Mouse (Mus musculus) c-Kit-negative CD71-positive TER-119-positive erythroid progenitor cells, embryonic 14.5 days (primary cell): ENCODE data around the gene Gucd1.

ENCODE experiments used
- DNase-seq: peaks from one replicate; pipeline ENCODE4 v3.0.0-alpha.2; 2013; ENCODE audit warnings: low read depth, low spot score

Gucd1 gene

DNA sequence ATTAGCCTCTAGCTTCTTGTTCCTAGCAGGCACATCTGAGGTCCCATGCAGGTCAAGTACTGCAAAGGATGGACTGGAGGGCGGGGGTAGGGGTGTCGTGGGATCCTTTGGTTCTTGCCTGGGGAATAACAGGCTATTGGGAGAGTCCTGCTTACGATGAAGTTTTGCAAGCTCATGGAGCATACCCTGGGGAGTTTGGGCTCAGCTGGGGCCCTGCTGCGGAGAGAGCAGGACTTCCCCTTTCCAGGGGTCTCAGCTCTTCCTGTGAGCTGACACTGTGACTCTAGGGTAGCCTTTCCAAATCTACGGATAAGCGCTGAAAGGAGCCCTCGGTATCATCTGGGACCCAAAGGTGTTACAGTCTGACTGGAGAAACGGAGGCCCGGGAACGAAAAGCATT, 193.4 kb downstream of the Gucd1 start:
- DNase-seq, result no peak

DNA sequence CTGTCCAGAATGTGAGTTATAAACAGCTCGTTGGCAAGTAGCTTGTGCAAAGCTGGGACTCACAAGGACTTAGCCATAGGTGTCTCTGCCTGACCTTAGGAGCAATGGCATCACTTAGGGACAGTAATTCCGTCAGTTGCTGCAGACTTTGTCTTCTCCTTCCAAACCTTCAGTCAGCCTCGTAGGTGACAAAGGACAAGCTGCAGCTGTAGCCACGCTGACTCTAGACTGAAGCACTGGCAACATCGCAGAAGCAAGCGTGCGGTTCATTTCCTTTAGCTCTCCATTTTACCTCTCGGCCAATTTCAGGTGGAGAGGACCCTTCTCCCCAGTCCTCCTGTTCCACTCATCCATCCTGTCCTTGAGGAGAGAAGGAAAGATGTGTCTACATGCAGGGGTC, 193.8 kb downstream of the Gucd1 start:
- no peak for DNase-seq

DNA sequence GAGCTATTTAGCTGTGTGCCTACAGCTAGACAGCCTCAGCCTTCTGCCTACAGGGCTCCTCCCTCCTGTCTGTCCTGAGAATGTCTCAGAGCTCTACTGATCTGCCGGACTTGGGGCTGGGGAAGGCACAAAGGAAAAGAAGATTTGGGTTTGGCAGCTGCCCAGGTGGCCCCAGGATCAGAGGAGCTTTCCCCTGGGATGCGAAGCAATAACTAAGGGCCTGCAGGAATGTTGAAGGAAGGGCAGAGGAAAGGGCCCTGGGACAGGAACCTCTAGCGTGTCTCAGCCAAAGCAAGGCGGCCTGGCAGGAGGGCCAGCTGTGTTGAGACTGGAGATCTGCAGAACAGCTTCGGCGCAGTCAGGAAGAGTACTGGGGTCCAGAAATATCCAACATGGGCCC, 194.8 kb downstream of the Gucd1 start:
- no peak for DNase-seq

DNA sequence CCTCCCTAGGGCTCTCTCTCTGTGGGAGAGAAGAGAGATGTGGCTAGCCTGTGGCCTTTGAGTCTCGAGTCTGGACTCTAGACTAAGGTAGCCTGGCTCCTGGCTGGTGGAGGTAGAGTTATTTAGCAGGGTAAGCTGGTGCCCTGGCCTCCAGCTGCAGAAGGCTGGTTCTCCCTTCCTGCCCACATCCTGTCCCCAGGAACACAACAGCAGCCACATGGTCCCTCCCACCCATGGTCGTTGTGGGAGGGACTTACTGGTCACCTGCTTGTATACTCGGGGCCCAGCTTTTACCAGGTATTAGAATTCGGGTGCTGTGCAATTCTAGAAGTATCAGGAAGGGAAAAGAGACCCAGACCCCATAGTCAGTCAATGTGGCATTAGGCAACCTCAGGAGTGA, 197.5 kb downstream of the Gucd1 start:
- no peak for DNase-seq

DNA sequence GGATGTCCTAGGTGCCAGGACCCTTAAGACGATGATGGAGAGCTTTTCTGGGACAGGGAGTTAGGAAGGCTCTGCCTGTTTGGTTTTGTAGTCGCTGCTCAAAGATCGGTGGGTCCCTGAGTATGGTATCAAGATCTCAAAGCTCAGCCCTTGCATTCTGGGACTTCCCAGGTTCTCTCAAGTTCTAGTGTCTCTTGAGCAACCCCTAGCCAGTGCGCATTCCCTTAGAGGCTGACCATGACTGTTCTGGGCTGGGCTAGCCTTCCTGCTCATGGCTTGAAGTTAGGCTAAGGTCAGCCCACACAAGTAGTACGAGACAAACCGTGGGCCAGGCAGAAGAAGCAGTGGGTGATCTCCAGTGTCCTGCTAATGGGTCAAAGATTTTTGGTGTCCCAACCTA, 199.6 kb downstream of the Gucd1 start:
- DNase-seq, result no peak

DNA sequence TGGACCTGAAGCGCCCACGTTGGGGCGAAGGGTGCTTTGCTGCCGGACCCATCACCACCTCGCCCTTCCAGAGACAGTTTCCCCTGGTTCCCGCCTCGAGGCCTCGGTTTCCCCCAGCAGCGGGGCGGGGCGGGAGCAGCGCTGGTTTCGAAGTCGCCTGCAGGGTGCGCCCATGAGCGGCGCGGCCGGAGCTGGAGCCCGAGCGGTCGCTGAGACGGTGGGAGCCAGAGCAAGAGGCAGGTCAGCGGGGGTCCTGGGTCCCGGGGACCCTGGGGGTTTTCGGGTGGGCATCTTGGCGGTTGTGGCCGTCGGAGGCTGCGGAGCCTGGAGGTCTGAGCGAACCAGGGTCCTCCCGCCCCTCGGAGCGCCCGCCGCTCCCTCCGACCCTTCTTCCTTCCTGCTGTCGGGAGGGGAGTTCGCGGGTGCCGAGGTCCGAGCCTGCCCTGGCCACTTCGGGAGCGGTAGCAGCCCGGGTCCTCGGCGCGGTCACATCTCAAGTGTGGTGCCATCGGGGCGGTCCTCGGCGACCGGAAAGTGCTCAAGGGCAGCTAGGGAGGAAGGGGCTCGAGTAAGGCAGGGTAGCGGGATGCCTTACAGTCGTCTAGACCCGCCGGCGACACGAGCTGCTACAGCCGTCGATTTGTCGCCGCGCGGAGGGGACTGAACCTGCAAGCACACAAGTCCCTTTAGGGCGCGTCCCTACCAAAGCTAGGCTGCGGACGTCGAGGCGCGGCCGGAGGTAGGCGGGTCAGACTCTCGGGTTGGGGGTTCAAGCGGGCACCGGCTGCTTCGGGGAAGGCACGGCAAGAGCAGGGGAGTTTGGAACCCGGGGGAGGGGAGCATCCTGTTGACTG, 200.6 kb downstream of the Gucd1 start:
- no peak for DNase-seq

DNA sequence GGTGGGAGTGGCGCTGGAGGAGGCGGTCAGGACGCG, 201.1 kb downstream of the Gucd1 start, which contains the start of gene Adora2a:
Gene Adora2a (plus strand): TSS at position 6 of the 36 bp plus-strand sequence.
- no peak for DNase-seq

DNA sequence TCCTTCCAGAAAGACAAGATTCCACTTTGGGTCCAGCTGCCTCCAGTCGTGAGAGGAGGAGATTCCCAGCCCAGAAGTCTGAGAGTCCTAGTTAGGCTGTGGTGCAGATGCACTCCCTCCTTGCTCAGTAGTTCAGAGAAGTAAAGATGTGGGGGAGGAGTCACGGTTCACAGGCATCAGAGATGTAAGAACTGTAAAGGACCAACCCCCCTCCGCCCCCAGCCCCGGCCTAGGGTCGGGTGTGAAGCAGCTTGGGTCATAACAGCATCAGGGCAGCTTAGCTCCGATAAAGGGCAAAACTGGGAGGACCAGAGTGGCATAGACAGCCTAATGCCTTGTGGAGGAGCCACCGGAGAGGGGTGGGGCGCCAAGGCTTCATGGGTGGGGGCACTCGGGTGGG, 201.3 kb downstream of the Gucd1 start:
- no peak for DNase-seq

DNA sequence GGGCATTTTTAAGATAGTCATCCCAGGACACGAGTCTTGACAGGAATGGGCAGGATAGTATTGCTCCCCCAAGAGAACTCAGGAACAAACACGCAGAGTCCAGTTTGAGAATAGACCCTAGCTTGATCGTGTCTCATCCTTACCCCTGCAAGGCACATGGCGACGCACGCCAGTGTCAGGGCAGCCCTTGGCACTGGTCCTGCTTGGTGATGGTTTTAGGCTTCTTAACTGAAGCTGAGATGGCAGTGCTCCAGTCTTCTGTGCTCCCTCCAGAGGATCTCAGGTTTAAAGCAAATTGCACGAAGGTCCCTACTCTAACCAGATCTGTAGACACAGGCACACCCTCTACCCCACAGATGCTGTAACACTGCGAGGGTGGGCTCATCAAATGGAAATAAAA, 202.0 kb downstream of the Gucd1 start:
- no peak for DNase-seq

DNA sequence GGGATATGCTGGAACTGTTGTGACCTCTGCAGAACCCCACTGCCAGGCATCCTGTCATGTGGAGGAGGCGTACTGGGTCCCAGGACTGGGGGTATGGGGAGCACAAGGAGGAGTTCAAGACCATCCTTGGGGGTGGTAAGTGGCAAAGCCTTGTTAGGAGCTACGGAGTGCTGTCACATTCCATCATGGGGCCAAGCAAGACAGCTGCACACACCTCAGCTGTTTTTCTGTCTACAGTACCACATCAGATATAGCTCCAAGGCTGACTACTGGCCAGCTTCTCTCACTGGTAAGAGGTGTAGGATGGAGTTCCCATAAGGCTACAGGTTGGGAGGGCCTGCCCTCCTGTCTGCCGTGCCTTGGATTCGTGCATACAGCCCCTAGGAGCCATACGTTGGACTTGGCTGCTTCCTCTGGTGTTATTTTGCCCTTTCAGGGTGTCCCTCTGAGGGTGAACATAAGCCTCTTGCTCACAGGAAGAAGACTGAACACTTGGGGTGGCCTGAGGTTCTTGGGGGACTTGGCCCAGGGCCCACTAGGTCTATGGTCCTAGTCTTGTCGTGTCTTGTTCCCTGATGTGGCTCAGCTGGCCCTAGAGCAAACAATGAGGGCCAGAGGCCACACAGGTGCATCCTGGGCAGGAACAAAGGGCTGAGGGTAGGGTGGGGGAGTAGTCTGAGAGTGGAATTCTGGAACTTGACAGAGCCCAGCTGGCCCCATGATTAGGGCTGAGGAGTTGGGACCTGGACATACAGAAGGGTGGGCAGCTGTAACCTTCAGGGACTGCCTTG, 203.4 kb downstream of the Gucd1 start:
- no peak for DNase-seq

DNA sequence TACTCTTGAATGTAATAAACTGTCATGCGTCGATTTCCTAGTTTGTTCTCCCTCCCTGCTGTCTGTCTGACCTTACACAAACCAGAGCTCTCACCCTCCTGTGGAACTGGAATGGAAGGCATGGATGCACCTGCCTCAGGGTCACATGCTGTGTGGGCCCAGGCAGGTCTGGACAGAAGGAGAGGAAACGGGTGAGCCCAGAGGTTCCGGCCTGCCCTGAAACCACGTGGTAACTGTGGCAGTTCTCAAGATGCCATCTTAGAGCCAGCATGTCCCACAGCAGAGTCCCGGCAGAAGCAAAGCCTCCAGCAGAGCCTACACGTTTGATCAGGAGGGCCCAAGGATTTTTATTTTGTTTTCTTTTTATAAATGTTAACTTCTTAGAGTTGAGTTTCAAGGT, 205.4 kb downstream of the Gucd1 start:
- DNase-seq, result no peak

DNA sequence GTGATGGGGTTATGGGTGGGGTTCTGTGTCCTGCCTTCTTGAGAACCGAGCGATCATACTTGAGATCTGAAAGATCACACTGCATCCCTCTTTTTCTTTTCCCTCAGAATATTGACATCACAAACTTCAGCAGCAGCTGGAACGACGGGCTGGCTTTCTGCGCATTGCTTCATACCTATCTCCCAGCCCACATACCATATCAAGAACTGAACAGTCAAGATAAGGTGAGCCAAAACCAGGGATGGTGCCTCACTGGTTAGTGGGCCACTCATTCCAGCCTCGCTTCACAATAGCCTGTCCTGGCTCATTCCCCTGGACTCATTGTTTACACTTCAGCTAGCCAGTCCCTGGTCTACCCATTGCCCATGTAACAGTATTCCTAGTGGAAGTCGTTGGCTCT, 210.6 kb downstream of the Gucd1 start:
- no peak for DNase-seq

DNA sequence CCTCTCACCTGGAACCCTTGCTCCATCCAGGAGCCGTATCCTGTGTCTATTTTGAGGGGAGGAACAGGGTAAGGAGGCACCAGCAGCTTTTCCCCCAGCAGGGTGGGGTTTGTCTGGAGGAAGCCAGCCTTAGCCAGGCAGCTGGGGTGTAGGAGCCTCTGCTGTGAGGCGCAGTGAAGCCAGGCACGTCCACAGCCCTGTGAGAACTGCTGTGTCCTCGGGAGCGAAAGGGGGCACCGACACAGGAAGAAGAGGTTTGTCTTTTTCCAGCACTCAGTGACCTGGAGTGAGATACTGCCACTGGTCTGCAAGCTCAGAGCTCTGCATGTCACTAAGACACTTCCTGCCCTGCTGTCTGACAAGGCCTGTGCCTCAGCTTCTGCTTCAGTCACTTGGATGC, 213.4 kb downstream of the Gucd1 start:
- no peak for DNase-seq

DNA sequence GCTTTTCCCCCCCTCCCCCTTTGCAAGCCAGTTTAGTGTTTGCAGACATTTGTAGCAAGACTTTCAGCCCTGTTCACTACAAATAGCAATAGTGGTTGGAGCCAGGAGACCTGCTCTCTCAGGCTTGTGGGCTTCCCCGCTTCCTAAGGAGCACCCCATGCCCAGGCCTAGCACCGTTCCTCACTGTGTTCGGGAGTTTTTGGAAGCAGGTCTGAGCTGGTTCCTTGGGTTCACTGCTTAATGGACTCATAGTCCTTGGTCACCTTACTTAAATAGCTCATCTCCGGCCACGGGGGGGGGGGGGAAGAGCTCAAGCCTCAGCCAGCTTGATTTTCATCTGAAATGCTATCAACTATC, 213.7 kb downstream of the Gucd1 start:
- no peak for DNase-seq

DNA sequence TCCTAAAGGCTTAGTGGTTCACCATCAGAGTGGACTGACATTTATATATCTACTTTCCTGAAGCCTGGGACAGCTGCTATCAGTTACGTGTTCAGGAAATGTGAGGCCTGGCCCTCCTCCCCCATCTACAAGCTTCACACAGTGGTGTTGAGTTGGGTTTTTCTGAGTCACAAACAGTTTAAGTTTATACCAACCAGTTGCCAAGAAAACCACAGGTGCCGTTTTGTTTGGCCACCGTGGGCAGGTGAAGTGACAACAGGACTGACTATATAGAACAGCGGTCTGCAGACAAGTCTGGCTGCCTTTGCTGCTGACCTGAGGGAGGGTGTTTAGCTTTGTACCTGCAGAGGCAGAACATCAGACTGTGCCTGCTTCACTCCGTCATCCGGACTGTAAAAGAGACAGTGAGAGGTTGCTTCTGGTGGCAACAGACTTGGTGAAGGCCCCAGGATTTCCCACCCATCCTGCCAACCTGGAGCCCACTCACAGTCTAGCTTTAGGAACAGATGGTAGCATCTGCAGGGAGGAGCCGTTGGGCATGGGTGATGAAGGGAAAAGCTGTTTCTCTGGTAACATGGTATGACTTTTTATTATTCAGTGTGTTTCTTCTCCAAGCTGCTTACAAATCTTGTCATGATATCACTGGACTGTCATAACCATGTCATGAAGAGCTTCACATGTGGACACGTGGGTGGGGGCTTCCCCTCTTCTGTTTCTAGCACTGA, 214.3 kb downstream of the Gucd1 start:
- no peak for DNase-seq

DNA sequence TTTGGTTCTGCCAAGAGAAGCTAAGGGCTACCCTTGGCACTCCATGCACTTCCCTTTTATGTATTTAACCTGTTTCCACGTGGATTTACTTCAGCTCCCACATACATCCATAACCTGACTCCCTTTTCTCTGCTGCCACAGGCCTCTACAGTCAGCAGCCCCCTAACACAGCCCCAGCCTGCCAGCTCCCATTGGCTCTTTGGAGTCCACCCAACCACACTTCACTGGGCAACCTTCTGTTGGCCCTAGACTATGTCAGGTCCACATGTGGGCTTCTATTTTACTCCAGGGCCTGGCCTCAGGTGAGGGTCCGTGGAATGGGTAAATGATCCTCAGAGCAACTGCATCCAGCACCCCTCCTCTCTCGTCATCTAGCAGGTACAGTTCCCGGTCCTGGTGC, 215.2 kb downstream of the Gucd1 start:
- no peak for DNase-seq

DNA sequence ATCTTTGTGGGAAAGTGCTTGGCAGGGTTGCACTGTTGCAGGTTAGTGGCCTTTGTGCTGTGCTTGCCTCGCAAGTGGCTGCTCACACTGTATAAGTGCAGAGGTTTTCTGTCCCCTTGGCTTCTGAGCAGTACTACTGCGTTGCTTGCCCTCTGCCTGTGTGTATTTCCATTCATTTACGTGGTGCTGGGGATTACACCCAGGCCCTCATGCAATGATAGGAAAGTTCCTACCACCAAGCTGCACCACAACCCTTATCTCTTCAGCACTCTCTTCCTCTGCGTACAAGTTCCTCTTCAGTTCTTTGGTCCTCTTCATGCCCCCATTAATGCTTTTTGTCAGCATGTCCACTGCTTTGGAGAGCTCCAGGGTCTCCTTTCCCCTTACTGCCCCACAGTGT, 215.8 kb downstream of the Gucd1 start:
- DNase-seq, result no peak

DNA sequence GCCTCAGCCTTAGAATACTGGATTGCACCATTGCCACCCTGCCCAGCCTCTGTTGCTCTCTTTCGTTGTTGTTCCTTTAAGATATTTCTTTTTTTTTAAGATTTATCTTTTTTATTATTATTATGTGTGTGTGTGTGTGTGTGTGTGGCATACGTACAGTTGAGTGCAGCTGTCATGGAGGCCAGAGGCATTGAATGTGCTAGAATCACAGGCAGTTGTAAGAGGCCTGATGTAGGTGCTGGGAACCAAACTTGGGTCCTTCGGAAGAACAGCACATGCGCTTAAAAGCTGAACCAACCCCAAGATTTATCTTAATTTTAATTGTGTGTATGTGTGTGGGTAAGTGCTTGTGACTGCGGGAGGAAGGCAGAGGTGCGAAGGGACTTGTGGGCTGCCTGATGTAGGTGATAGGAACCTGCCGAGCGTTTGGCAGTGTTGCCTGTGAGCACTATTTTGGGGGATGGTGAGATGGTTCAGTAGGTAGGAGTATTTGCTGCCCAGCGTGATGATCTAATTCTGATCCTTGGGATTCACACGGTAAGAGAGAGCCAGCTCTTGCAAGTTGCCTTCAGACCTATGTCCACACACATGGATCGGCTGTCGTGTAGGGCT, 216.5 kb downstream of the Gucd1 start:
- DNase-seq, result no peak
